Mouse (Mus musculus) kidney, adult 10 weeks (tissue): ENCODE results near the gene Tceal5. TPM values are rescaled to one million over a fixed set of nuclear protein-coding genes. Genes with fewer than 3 reads are reported as not detected.

Source experiments
- polyA plus RNA-seq: library from polyadenylated mRNA; stranded (reverse); fragments of 350-450 nt; fragmentation: Illumina TruSeq; extraction: RNeasy Lipid Tissue Mini Kit (QIAGEN cat#74804); gene quantifications from one replicate; pipeline ENCODE4 v1.2.3, GENCODE M21; 2014; ENCODE audit warnings: low read depth, low replicate concordance

Gene Tceal5
- polyA plus RNA-seq, result 0.81 TPM

DNA sequence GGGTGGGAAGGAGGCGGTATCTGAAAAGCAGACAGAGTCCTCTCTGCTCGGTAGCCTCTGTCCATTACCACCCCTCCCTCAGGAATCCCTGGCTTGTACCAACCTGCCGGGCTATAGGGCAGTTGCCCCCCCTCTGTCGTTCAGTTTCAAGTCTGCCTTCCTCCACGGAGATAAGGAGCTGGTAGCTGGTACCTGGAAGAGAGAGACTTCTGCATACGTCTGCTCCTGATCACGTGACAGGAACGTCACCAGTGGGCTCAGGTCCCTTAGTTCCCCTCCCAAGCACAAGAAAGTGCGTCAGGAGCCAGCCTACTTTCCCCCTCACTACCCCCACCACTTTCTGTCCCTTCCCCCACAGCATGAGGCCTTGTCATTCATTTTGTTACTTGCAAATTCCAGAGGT, at the start of gene Tceal5:
TSS of gene Tceal5 (minus strand) at position 213 of the 403 bp plus-strand sequence.

GRCm38 (mm10) chrX:136244574-136245229, 41.0 kb upstream of the Tceal5 start, which contains the start of gene Tceal9:
Gene Tceal9, plus strand, starts transcription at chrX:136245079.

GRCm38 (mm10) chrX:136214729-136215677, 11.3 kb upstream of the Tceal5 start, which contains the start of the genes Tceal7 and Bex1:
Gene Tceal7, plus strand, starts transcription at chrX:136214779.
Gene Bex1, minus strand, starts transcription at chrX:136215513.

GRCm38 (mm10) chrX:136172118-136172551, 31.5 kb downstream of the Tceal5 start, which contains the start of gene Tceal8:
Gene Tceal8, minus strand, starts transcription at chrX:136172342.

Other genes starting within 250 kb of the Tceal5 start
- gene Arxes2, start 210.1 kb downstream of the Tceal5 start, polyA plus RNA-seq, result 5.0 TPM
- gene Arxes1, start 170.5 kb downstream of the Tceal5 start, polyA plus RNA-seq, result 0.28 TPM
- 0.57 TPM for gene Bex2, start 135.6 kb downstream of the Tceal5 start, polyA plus RNA-seq
- gene Nxf3, start 118.6 kb downstream of the Tceal5 start, polyA plus RNA-seq, result not detected
- 60.9 TPM for gene Bex4, start 64.9 kb downstream of the Tceal5 start, polyA plus RNA-seq
- 222 TPM for gene Tceal8, start 31.5 kb downstream of the Tceal5 start, polyA plus RNA-seq
- gene Tceal7, start 10.9 kb upstream of the Tceal5 start, polyA plus RNA-seq, result not detected
- 3.2 TPM for gene Bex1, start 11.6 kb upstream of the Tceal5 start, polyA plus RNA-seq
- gene Tceal9, start 41.2 kb upstream of the Tceal5 start, polyA plus RNA-seq, result 406 TPM
- 19.0 TPM for gene Bex3, start 66.4 kb upstream of the Tceal5 start, polyA plus RNA-seq